Mouse (Mus musculus) G1E (cell line): ENCODE results near the gene Stab2. TPM values are rescaled to one million over a fixed set of nuclear protein-coding genes. Genes with fewer than 3 reads are reported as not detected.

ENCODE experiments used
- ATAC-seq: 2 replicates; pipeline ENCODE4 v1.8.0; 2016; ENCODE audit warnings: mild to moderate bottlenecking; ENCODE audit not compliant: insufficient number of reproducible peaks, poor library complexity, low FRiP score, severe bottlenecking; ENCODE audit errors: extremely low read depth
- DNase-seq: peaks from one replicate; pipeline ENCODE4 v3.0.0; 2012; ENCODE audit warnings: low spot score
- H3K27me3 ChIP-seq: 2 replicates; pipeline ENCODE4 v1.6.1; 2012; ENCODE audit warnings: mild to moderate bottlenecking, low read length, inconsistent platforms; ENCODE audit not compliant: insufficient read depth
- H3K36me3 ChIP-seq: replicated peaks from 2 replicates; pipeline ENCODE3; 2012; ENCODE audit warnings: mild to moderate bottlenecking, inconsistent platforms
- H3K4me1 ChIP-seq: 2 replicates; pipeline ENCODE4 v1.6.1; 2012; ENCODE audit warnings: low read depth, low read length, inconsistent platforms, mixed read lengths; ENCODE audit not compliant: insufficient read depth
- H3K4me3 ChIP-seq: 2 replicates; pipeline ENCODE4 v1.5.1; 2012; ENCODE audit warnings: low read depth, mild to moderate bottlenecking, inconsistent platforms, low read length, moderate library complexity, mixed read lengths
- H3K9me3 ChIP-seq: replicated peaks from 2 replicates; pipeline ENCODE4 v1.6.1; 2012; ENCODE audit warnings: inconsistent platforms
- CTCF ChIP-seq: IDR thresholded peaks from 2 replicates; pipeline ENCODE4 v1.5.1; 2012; ENCODE audit warnings: low read depth, low read length, inconsistent platforms, mixed read lengths
- GATA1 ChIP-seq: IDR thresholded peaks from 2 replicates; pipeline ENCODE4 v1.6.1; 2012; ENCODE audit warnings: borderline replicate concordance, low read length, inconsistent platforms, mixed read lengths
- GATA2 ChIP-seq: IDR thresholded peaks from 2 replicates; pipeline ENCODE4 v1.6.1; 2012; ENCODE audit warnings: low read depth, low read length, inconsistent platforms, borderline replicate concordance
- POLR2AphosphoS5 ChIP-seq: IDR thresholded peaks from 2 replicates; pipeline ENCODE4 v1.6.1; 2012; ENCODE audit warnings: low read depth, low read length, inconsistent platforms; ENCODE audit not compliant: insufficient replicate concordance
- TAL1 ChIP-seq: conservative IDR thresholded peaks from 2 replicates; pipeline ENCODE4 v1.6.1; 2012; ENCODE audit warnings: low read depth, low read length, inconsistent platforms, mixed read lengths
- polyA plus RNA-seq: library from polyadenylated mRNA; stranded (reverse); fragments of >175 nt; gene quantifications from 2 replicates; pipeline ENCODE4 v1.2.3, GENCODE M21; 2012
- total RNA-seq, 2 experiments: library from RNA; stranded (forward) in 1 of 2; stranded (reverse) in 1 of 2; fragments of 200-1000 nt in 1 of 2; fragments of >200 nt in 1 of 2; fragmentation: Nextera tagmentation in 1 of 2; gene quantifications; 2 replicates each; pipeline ENCODE4 v1.2.3; 2014 to 2017

The Stab2 gene
- total and polyA plus RNA-seq, 3 experiments, result under 0.01 to 29.7 TPM; not detected in 1

GRCm38 (mm10) chr10:87012087-87012486, 4.3 kb upstream of the Stab2 start:
- no peak for TF ChIP-seq GATA1
- TF ChIP-seq CTCF, result no peak
- TF ChIP-seq POLR2AphosphoS5, result no peak
- TF ChIP-seq GATA2, result no peak
- TF ChIP-seq TAL1, result no peak

GRCm38 (mm10) chr10:87008215-87008499, 332 bp upstream of the Stab2 start:
- Histone ChIP-seq H3K4me3 (no peak overlapping the region), H3K36me3 (no peaks in the 10 kb centered on the region), H3K4me1 (no peaks in the 10 kb centered on the region), H3K9me3 (peaks cover 49% of the 10 kb centered on the region), H3K27me3 (no peaks in the 10 kb centered on the region)
- DNase-seq, result no peak
- no peak for ATAC-seq
- TF ChIP-seq POLR2AphosphoS5, result no peak
- no peak for TF ChIP-seq CTCF
- no peak for TF ChIP-seq GATA1
- TF ChIP-seq TAL1, result no peak
- no peak for TF ChIP-seq GATA2

More at GRCm38 (mm10) chr10:87012087-87012486, 4.3 kb upstream of the Stab2 start:
- Histone ChIP-seq H3K4me1 (no peaks in the 10 kb centered on the region), H3K27me3 (no peaks in the 10 kb centered on the region), H3K9me3 (peaks cover 48% of the 10 kb centered on the region), H3K36me3 (no peaks in the 10 kb centered on the region), H3K4me3 (no peak overlapping the region)
- ATAC-seq, result no peak
- no peak for DNase-seq

- H3K4me3 ChIP-seq, result no peak overlapping the region
Observed at GRCm38 (mm10) chr10:86992238-86992976, 15.4 kb downstream of the Stab2 start.

GRCm38 (mm10) chr10:86990666-86991065, 17.2 kb downstream of the Stab2 start:
- no peaks in the 10 kb centered on the region for H3K27me3 ChIP-seq
- TF ChIP-seq POLR2AphosphoS5 (no peak), GATA2 (no peak), CTCF (no peak), TAL1 (no peak), GATA1 (no peak)
- DNase-seq (no peak), ATAC-seq (no peak)
- H3K4me3 ChIP-seq, result no peak overlapping the region
- no peaks in the 10 kb centered on the region for H3K36me3 ChIP-seq
- peaks cover 41% of the 10 kb centered on the region for H3K9me3 ChIP-seq
- H3K4me1 ChIP-seq, result no peaks in the 10 kb centered on the region

More at GRCm38 (mm10) chr10:86992238-86992976, 15.4 kb downstream of the Stab2 start:
- H3K27me3 ChIP-seq, result no peaks in the 10 kb centered on the region
- no peaks in the 10 kb centered on the region for H3K4me1 ChIP-seq
- no peaks in the 10 kb centered on the region for H3K36me3 ChIP-seq
- DNase-seq, result no peak
- ATAC-seq, result no peak
- no peak for TF ChIP-seq GATA2
- no peak for TF ChIP-seq POLR2AphosphoS5
- TF ChIP-seq TAL1, result no peak
- TF ChIP-seq CTCF, result no peak
- no peak for TF ChIP-seq GATA1
- peaks cover 41% of the 10 kb centered on the region for H3K9me3 ChIP-seq

GRCm38 (mm10) chr10:86989838-86990237, 18.0 kb downstream of the Stab2 start:
- Histone ChIP-seq H3K36me3 (no peaks in the 10 kb centered on the region), H3K4me3 (no peak overlapping the region), H3K4me1 (no peaks in the 10 kb centered on the region), H3K9me3 (peaks cover 39% of the 10 kb centered on the region), H3K27me3 (no peaks in the 10 kb centered on the region)
- DNase-seq (no peak), ATAC-seq (no peak)
- TF ChIP-seq GATA1 (no peak), POLR2AphosphoS5 (no peak), TAL1 (no peak), GATA2 (no peak), CTCF (no peak)

- no peaks in the 10 kb centered on the region for H3K4me1 ChIP-seq
- peaks cover 40% of the 10 kb centered on the region for H3K9me3 ChIP-seq
- ATAC-seq, result no peak
- no peaks in the 10 kb centered on the region; the same call in 1 of the 2 replicates for H3K27me3 ChIP-seq
- no peak overlapping the region for H3K4me3 ChIP-seq
- no peaks in the 10 kb centered on the region for H3K36me3 ChIP-seq
- no peak for DNase-seq
- TF ChIP-seq CTCF (no peak), GATA1 (no peak), GATA2 (no peak), POLR2AphosphoS5 (no peak), TAL1 (no peak)
Observed at GRCm38 (mm10) chr10:86976001-86976726, 31.7 kb downstream of the Stab2 start.
